Mouse (Mus musculus) CH12.LX (cell line): ENCODE data around the gene Cdca3.

Experiments
- CTCF ChIP-seq, 2 experiments: IDR thresholded peaks in 1 of 2; conservative IDR thresholded peaks in 1 of 2; 2 replicates each; pipeline ENCODE4 v1.5.1; 2011 to 2012; ENCODE audit warnings: low read depth in 2 of 2, low read length in 2 of 2, improper control_type of control experiment in 1 of 2, inconsistent platforms in 1 of 2, mild to moderate bottlenecking in 1 of 2, moderate library complexity in 1 of 2
- EP300 ChIP-seq: IDR thresholded peaks from 2 replicates; pipeline ENCODE4 v1.6.1; 2011; ENCODE audit warnings: low read length, improper control_type of control experiment
- ETS1 ChIP-seq: conservative IDR thresholded peaks from 2 replicates; pipeline ENCODE4 v1.6.1; 2012; ENCODE audit warnings: low read depth, mild to moderate bottlenecking, inconsistent platforms, low read length, improper control_type of control experiment, moderate library complexity
- MXI1 ChIP-seq: IDR thresholded peaks from 2 replicates; pipeline ENCODE4 v1.6.1; 2011; ENCODE audit warnings: mild to moderate bottlenecking, low read depth, low read length, improper control_type of control experiment
- NELFE ChIP-seq: IDR thresholded peaks from 2 replicates; pipeline ENCODE4 v1.6.1; 2011; ENCODE audit warnings: low read depth, low read length, improper control_type of control experiment
- POLR2A ChIP-seq: IDR thresholded peaks from 2 replicates; pipeline ENCODE4 v1.6.1; 2011; ENCODE audit warnings: low read depth, mild to moderate bottlenecking, improper control_type of control experiment, low read length
- RAD21 ChIP-seq: IDR thresholded peaks from 2 replicates; pipeline ENCODE4 v1.6.1; 2011; ENCODE audit warnings: low read depth, mild to moderate bottlenecking, low read length, improper control_type of control experiment, moderate library complexity
- TCF12 ChIP-seq: IDR thresholded peaks from 2 replicates; pipeline ENCODE4 v1.6.1; 2014; ENCODE audit warnings: low read depth, mild to moderate bottlenecking, inconsistent platforms, low read length, improper control_type of control experiment
- UBTF ChIP-seq: IDR thresholded peaks from 2 replicates; pipeline ENCODE4 v1.6.1; 2012; ENCODE audit warnings: low read depth, mild to moderate bottlenecking, inconsistent platforms, low read length, improper control_type of control experiment, moderate library complexity
- USF2 ChIP-seq: conservative IDR thresholded peaks from 2 replicates; pipeline ENCODE4 v1.6.1; 2011; ENCODE audit warnings: low read depth, low read length, improper control_type of control experiment
- ZC3H11A ChIP-seq: IDR thresholded peaks from 2 replicates; pipeline ENCODE4 v1.6.1; 2012; ENCODE audit warnings: low read depth, mild to moderate bottlenecking, inconsistent platforms, low read length, improper control_type of control experiment

- TF ChIP-seq UBTF (no peak), TCF12 (no peak), POLR2A (no peak), EP300 (no peak), MXI1 (no peak), RAD21 (no peak), USF2 (no peak), ETS1 (no peak), ZC3H11A (no peak), CTCF (conservative IDR thresholded peaks at IDR 0.05 in 1 of 2, IDR thresholded peaks at IDR 0.05 in 1 of 2; ENCODE audit: low read depth in 2 of 2, low read length in 2 of 2) (no peak), NELFE (no peak)
Measured at GRCm38 (mm10) chr6:124787722-124788121, 41.6 kb upstream of the Cdca3 start.
